Mouse (Mus musculus) G1E (cell line): ENCODE measurements at regions not wholly inside any gene's neighbourhood (a gene's known extent, or its start where the extent isn't known, plus 50 kb on each side); places are given as distances from the start of the nearest gene placed in this dataset.

Experiments
- ATAC-seq: 2 replicates; pipeline ENCODE4 v1.8.0; 2016; ENCODE audit warnings: mild to moderate bottlenecking; ENCODE audit not compliant: insufficient number of reproducible peaks, poor library complexity, low FRiP score, severe bottlenecking; ENCODE audit errors: extremely low read depth
- DNase-seq: peaks from one replicate; pipeline ENCODE4 v3.0.0; 2012; ENCODE audit warnings: low spot score
- H3K27me3 ChIP-seq: 2 replicates; pipeline ENCODE4 v1.6.1; 2012; ENCODE audit warnings: mild to moderate bottlenecking, low read length, inconsistent platforms; ENCODE audit not compliant: insufficient read depth
- H3K36me3 ChIP-seq: replicated peaks from 2 replicates; pipeline ENCODE3; 2012; ENCODE audit warnings: mild to moderate bottlenecking, inconsistent platforms
- H3K4me1 ChIP-seq: 2 replicates; pipeline ENCODE4 v1.6.1; 2012; ENCODE audit warnings: low read depth, low read length, inconsistent platforms, mixed read lengths; ENCODE audit not compliant: insufficient read depth
- H3K4me3 ChIP-seq: 2 replicates; pipeline ENCODE4 v1.5.1; 2012; ENCODE audit warnings: low read depth, mild to moderate bottlenecking, inconsistent platforms, low read length, moderate library complexity, mixed read lengths
- H3K9me3 ChIP-seq: replicated peaks from 2 replicates; pipeline ENCODE4 v1.6.1; 2012; ENCODE audit warnings: inconsistent platforms
- CTCF ChIP-seq: IDR thresholded peaks from 2 replicates; pipeline ENCODE4 v1.5.1; 2012; ENCODE audit warnings: low read depth, low read length, inconsistent platforms, mixed read lengths
- GATA1 ChIP-seq: IDR thresholded peaks from 2 replicates; pipeline ENCODE4 v1.6.1; 2012; ENCODE audit warnings: borderline replicate concordance, low read length, inconsistent platforms, mixed read lengths
- GATA2 ChIP-seq: IDR thresholded peaks from 2 replicates; pipeline ENCODE4 v1.6.1; 2012; ENCODE audit warnings: low read depth, low read length, inconsistent platforms, borderline replicate concordance
- POLR2AphosphoS5 ChIP-seq: IDR thresholded peaks from 2 replicates; pipeline ENCODE4 v1.6.1; 2012; ENCODE audit warnings: low read depth, low read length, inconsistent platforms; ENCODE audit not compliant: insufficient replicate concordance
- TAL1 ChIP-seq: conservative IDR thresholded peaks from 2 replicates; pipeline ENCODE4 v1.6.1; 2012; ENCODE audit warnings: low read depth, low read length, inconsistent platforms, mixed read lengths

GRCm38 (mm10) chr4:55749949-55750600 is 217.8 kb upstream of the Klf4 start:
- no peaks in the 10 kb centered on the region for H3K27me3 ChIP-seq
- peaks cover 30% of the 10 kb centered on the region for H3K9me3 ChIP-seq
- DNase-seq (no peak), ATAC-seq (no peak)
- H3K36me3 ChIP-seq = no peaks in the 10 kb centered on the region
- H3K4me3 ChIP-seq = no peak overlapping the region
- H3K4me1 ChIP-seq = no peaks in the 10 kb centered on the region
- TF ChIP-seq GATA2 (no peak), GATA1 (no peak), TAL1 (no peak), POLR2AphosphoS5 (no peak), CTCF (no peak)

GRCm38 (mm10) chr4:55741355-55741754 is 209.1 kb upstream of the Klf4 start:
- H3K9me3 ChIP-seq = peaks cover 49% of the 10 kb centered on the region
- no peaks in the 10 kb centered on the region for H3K4me1 ChIP-seq
- ATAC-seq (no peak), DNase-seq (no peak)
- H3K36me3 ChIP-seq = no peaks in the 10 kb centered on the region
- no peaks in the 10 kb centered on the region for H3K27me3 ChIP-seq
- no peak overlapping the region for H3K4me3 ChIP-seq
- TF ChIP-seq CTCF = no peak
- TF ChIP-seq POLR2AphosphoS5 = no peak
- TF ChIP-seq GATA2 = no peak
- TF ChIP-seq GATA1 = no peak
- TF ChIP-seq TAL1 = no peak

- peaks cover 41% of the 10 kb centered on the region for H3K9me3 ChIP-seq
- ATAC-seq (no peak), DNase-seq (no peak)
- H3K36me3 ChIP-seq = no peaks in the 10 kb centered on the region
- no peaks in the 10 kb centered on the region for H3K4me1 ChIP-seq
- TF ChIP-seq GATA1 (no peak), TAL1 (no peak), CTCF (no peak), GATA2 (no peak), POLR2AphosphoS5 (no peak)
- H3K4me3 ChIP-seq = no peak overlapping the region
- no peaks in the 10 kb centered on the region for H3K27me3 ChIP-seq
These were observed 207.8 kb upstream of the Klf4 start for GRCm38 (mm10) chr4:55740062-55740461.

- Histone ChIP-seq H3K4me1 (no peaks in the 10 kb centered on the region), H3K9me3 (peaks cover 43% of the 10 kb centered on the region), H3K36me3 (no peaks in the 10 kb centered on the region), H3K4me3 (no peak overlapping the region), H3K27me3 (no peaks in the 10 kb centered on the region)
- no peak for ATAC-seq
- no peak for DNase-seq
- TF ChIP-seq TAL1 = no peak
- TF ChIP-seq GATA1 = no peak
- TF ChIP-seq CTCF = no peak
- no peak for TF ChIP-seq POLR2AphosphoS5
- no peak for TF ChIP-seq GATA2
These were observed 206.4 kb upstream of the Klf4 start for GRCm38 (mm10) chr4:55738714-55739113.

GRCm38 (mm10) chr4:55735453-55735852 is 203.2 kb upstream of the Klf4 start:
- peaks cover 40% of the 10 kb centered on the region for H3K9me3 ChIP-seq
- H3K4me1 ChIP-seq = no peaks in the 10 kb centered on the region

GRCm38 (mm10) chr4:55734331-55734730 is 202.1 kb upstream of the Klf4 start:
- Histone ChIP-seq H3K4me3 (no peak overlapping the region), H3K27me3 (no peaks in the 10 kb centered on the region), H3K9me3 (peaks cover 36% of the 10 kb centered on the region), H3K36me3 (no peaks in the 10 kb centered on the region), H3K4me1 (no peaks in the 10 kb centered on the region)
- no peak for ATAC-seq
- DNase-seq = no peak
- TF ChIP-seq TAL1 (no peak), POLR2AphosphoS5 (no peak), GATA1 (no peak), GATA2 (no peak), CTCF (no peak)

More at GRCm38 (mm10) chr4:55735453-55735852, 203.2 kb upstream of the Klf4 start:
- DNase-seq (no peak), ATAC-seq (no peak)
- TF ChIP-seq POLR2AphosphoS5 (no peak), CTCF (no peak), GATA2 (no peak), TAL1 (no peak)
- H3K36me3 ChIP-seq = no peaks in the 10 kb centered on the region
- H3K27me3 ChIP-seq = no peaks in the 10 kb centered on the region
- H3K4me3 ChIP-seq = no peak overlapping the region
